Mouse (Mus musculus) lung, postnatal 10 days (tissue): ENCODE results near the gene Gm3618.
"Not testable (repeated sequence)": the region's sequence is repeated elsewhere in the genome, so short reads cannot be mapped to it uniquely, and the experiment has no call there.

Source experiments
- DNase-seq: peaks from one replicate; pipeline ENCODE4 v3.0.0; 2021

Gene Gm3618

GRCm38 (mm10) chr14:6343578-6343977 lies at the start of gene Gm3618:
Gm3618 (minus strand) TSS chr14:6343678.
- DNase-seq, result not testable (repeated sequence)

DNA sequence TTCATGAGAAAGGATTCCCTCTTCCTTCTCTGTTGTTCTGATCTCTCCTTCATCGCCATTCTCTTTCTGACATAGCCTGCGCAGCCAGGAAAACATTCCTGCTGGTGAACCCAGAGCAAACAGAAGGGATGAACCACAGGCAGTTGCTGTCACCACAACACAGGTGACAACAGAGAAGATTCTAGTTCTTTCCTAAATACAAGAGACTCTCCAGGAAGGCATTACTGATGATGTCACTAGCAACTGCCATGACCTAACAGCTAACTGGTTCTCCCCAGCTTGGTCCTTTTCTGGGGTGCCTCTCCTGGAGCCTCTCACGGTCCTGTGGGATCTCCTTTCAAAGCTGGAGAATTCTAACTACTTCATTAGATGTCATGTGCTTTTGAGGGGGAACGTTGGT lies 46.7 kb upstream of the Gm3618 start, which contains the start of gene Gm16440:
Gene Gm16440, minus strand, starts transcription at position 101 of the 400 bp plus-strand sequence.
- DNase-seq, result not testable (repeated sequence)

GRCm38 (mm10) chr14:6304743-6305142 lies 38.7 kb downstream of the Gm3618 start, which contains the start of gene Gm21103:
Gm21103 (minus strand) TSS chr14:6304843.
- not testable (repeated sequence) for DNase-seq

DNA sequence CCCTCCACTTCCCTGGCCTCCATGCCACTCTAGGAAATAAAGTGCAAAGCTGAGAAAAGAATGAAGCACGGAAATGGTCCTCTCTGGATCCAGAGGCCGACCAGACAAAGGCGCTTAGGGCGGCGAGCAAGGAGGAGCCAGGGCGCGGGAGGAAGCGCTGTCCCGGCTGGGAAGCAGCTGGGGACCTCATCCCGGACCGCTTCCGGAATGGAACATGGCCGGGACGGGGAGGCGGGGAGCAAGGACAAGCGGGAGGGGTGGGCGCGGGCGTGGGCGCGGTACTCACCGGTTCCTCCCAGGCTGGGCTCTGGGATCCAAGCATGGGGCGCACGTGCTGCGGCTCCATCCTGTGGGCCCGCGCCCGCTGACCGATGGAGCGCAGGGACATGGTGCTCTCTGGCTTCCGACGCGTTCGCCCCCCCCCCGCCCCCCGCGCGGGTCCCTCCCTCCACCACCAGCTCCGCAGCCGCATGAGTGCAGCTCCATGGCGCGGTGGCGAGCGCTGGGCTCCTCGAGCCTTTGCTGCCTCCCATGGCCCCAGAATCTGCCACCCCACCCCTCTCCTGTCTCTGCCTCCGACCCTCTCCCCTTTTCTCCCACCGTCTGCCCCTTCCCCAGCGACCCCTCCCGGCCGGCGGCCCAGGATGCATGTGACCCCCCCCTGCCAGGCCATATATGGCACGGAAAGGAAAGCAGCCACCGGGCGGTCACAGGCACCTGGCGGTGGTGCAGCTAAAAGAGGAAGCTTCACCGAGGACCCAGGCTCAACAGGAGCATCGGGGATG lies 56.4 kb downstream of the Gm3618 start, which contains the start of gene Gm3411:
Gene Gm3411, minus strand, starts transcription at position 320 of the 785 bp plus-strand sequence.
- peak; percentile 71 for DNase-seq
